Mouse (Mus musculus): ENCODE measurements around the gene Anapc7. TPM values are rescaled to one million over a fixed set of nuclear protein-coding genes. Genes with fewer than 3 reads are reported as not detected.
"Not testable (repeated sequence)": the region's sequence is repeated elsewhere in the genome, so short reads cannot be mapped to it uniquely, and the experiment has no call there.

The Anapc7 gene
- polyA plus RNA-seq, 2 experiments, result 9.0 to 13.2 TPM

DNA sequence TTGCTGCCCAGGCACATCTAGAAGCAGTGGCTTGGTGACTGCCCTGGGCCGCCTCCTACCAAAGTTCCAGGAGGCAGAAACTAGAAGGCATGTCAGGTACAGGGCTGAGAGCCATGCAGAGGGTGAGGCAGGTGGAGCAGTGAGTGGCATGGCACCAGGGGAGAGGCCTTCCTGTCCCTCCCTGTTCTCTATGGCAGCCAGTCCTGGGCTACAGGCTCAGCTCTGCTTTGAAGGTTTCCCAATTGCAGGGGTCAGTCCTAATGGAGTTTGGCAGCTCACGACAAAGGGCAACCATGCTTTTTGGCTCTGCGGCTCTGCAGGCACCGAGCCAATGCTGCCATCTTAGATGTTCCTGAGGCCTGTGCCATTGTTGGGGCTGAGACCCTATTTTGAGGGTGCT, 32.9 kb downstream of the Anapc7 start:
- Histone ChIP-seq H3K27ac (no peak overlapping the region), H3K27me3 (ENCODE audit: control insufficient read depth, insufficient read depth, low read length) (no peaks in the 10 kb centered on the region), H3K4me2 (ENCODE audit: low read depth) (no peak overlapping the region), H3K4me3 (ENCODE audit: insufficient read depth in 1 of 2, low read depth in 2 of 2, low read length in 2 of 2) (no peak overlapping the region), H3K4me1 (replicated peaks; ENCODE audit: control insufficient read depth in 2 of 2, insufficient read depth in 2 of 2, low read length in 1 of 2) (no peaks in the 10 kb centered on the region), H3K9me3 (ENCODE audit: control insufficient read depth, low read length) (no peaks in the 10 kb centered on the region), H3K9ac (replicated peaks) (no peak overlapping the region), H3K36me3 (replicated peaks; ENCODE audit: control insufficient read depth, insufficient read depth, low read depth) (peaks cover 63% of the 10 kb centered on the region)
- ATAC-seq (ENCODE audit: insufficient read depth) (no peak), DNase-seq (ENCODE audit: low read depth in 3 of 3, low spot score in 3 of 3) (no peak)
- TF ChIP-seq CTCF (IDR thresholded peaks at IDR 0.05; ENCODE audit: low read depth), result no peak
- TF ChIP-seq EP300 (IDR thresholded peaks at IDR 0.05; ENCODE audit: low read depth), result no peak
- 88% methylated on average over 4 of the region's 4 CpGs for WGBS (ENCODE audit: insufficient replicate concordance)

DNA sequence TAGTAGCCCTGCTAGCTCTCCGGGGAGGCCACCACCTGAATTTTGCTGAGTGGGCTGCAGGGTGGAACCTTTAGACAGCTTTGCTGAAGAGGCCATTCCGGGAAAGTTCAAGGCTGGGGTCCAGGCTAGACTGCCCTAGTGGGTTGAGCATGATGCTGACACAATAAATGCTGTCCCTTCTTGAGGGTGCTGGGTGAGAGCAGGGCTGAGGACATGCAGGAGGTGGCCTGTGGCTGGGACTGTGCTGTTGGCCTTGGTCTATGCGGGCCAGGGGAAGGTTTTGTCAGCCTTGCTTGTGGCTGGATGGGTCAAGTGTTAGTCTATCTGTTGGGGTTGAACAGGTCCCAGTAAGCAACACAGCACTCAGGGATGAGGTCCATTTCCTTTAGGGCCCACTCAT, 33.4 kb downstream of the Anapc7 start:
- 0 out of 2 replicates have a peak, but pooled peaks have one; percentile 14 for ATAC-seq (ENCODE audit: insufficient read depth)

DNA sequence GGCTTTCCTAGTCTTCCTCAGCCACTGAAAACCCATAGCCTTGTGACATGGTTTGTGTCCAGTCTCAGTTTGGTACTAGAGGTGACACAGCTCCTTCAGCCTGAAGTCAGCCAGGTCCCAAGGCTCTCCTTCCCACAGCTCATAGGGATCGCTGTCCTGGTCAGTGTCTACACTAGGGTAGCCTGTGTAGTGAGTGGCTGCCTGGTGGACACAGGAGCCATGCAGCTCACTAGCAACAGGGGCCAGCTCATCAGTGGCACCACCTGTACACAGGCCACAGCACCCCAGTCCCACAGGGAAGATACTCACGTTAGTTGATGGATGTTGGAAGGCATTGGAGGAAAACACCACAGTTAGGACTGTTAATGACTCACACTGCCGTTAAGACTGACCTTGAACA, 34.1 kb downstream of the Anapc7 start:
- no peak for TF ChIP-seq EP300 (IDR thresholded peaks at IDR 0.05; ENCODE audit: low read depth)
- TF ChIP-seq CTCF (IDR thresholded peaks at IDR 0.05; ENCODE audit: low read depth), result no peak
- H3K4me2 ChIP-seq (ENCODE audit: low read depth), result no peak overlapping the region
- no peak overlapping the region for H3K9ac ChIP-seq (replicated peaks)
- peaks cover 75% of the 10 kb centered on the region for H3K36me3 ChIP-seq (replicated peaks; ENCODE audit: control insufficient read depth, insufficient read depth, low read depth)
- no peak for DNase-seq (ENCODE audit: low read depth in 3 of 3, low spot score in 3 of 3)
- no peak for ATAC-seq (ENCODE audit: insufficient read depth)
- no peak overlapping the region for H3K27ac ChIP-seq
- H3K27me3 ChIP-seq (ENCODE audit: control insufficient read depth, insufficient read depth, low read length), result no peaks in the 10 kb centered on the region
- no peak overlapping the region for H3K4me3 ChIP-seq (ENCODE audit: insufficient read depth in 1 of 2, low read depth in 2 of 2, low read length in 2 of 2)
- 88% methylated on average over 3 of the region's 3 CpGs for WGBS (ENCODE audit: insufficient replicate concordance)
- no peaks in the 10 kb centered on the region for H3K4me1 ChIP-seq (replicated peaks; ENCODE audit: control insufficient read depth in 2 of 2, insufficient read depth in 2 of 2, low read length in 1 of 2)
- H3K9me3 ChIP-seq (ENCODE audit: control insufficient read depth, low read length), result no peaks in the 10 kb centered on the region

More for the DNA sequence above, 33.4 kb downstream of the Anapc7 start:
- no peak overlapping the region for H3K9ac ChIP-seq (replicated peaks)
- no peak overlapping the region for H3K4me3 ChIP-seq (ENCODE audit: insufficient read depth in 1 of 2, low read depth in 2 of 2, low read length in 2 of 2)
- no peak for DNase-seq (ENCODE audit: low read depth in 3 of 3, low spot score in 3 of 3)
- H3K27me3 ChIP-seq (ENCODE audit: control insufficient read depth, insufficient read depth, low read length), result no peaks in the 10 kb centered on the region
- H3K9me3 ChIP-seq (ENCODE audit: control insufficient read depth, low read length), result no peaks in the 10 kb centered on the region
- H3K4me1 ChIP-seq (replicated peaks; ENCODE audit: control insufficient read depth in 2 of 2, insufficient read depth in 2 of 2, low read length in 1 of 2), result no peaks in the 10 kb centered on the region
- peaks cover 68% of the 10 kb centered on the region for H3K36me3 ChIP-seq (replicated peaks; ENCODE audit: control insufficient read depth, insufficient read depth, low read depth)
- TF ChIP-seq EP300 (IDR thresholded peaks at IDR 0.05; ENCODE audit: low read depth), result no peak
- no peak for TF ChIP-seq CTCF (IDR thresholded peaks at IDR 0.05; ENCODE audit: low read depth)
- no peak overlapping the region for H3K4me2 ChIP-seq (ENCODE audit: low read depth)
- no peak overlapping the region for H3K27ac ChIP-seq
- WGBS (ENCODE audit: insufficient replicate concordance), result 89% methylated on average over 3 of the region's 3 CpGs

DNA sequence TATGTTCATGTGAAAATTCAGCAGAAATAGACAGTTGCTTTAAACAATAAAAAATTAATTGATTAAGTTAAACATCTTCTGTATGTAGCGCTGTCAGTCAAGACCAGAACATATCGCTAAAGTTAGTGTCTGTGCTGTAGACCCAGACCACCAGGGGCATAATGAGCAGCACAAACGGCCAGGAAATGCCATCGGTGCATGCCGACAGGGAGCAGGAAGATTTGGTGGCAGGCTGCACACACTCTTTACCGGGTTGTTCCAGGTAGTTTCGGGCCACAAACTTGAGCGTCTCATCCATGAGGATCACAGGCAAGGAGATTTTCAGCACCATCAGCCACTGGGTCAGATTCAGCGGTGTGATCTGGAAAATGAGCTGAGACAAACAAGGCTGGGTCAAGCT, 35.6 kb downstream of the Anapc7 start:
- DNase-seq (ENCODE audit: low read depth in 3 of 3, low spot score in 3 of 3); ATAC-seq (ENCODE audit: insufficient read depth); H3K27ac ChIP-seq; H3K4me2 ChIP-seq (ENCODE audit: low read depth); H3K4me1 ChIP-seq (replicated peaks; ENCODE audit: control insufficient read depth in 2 of 2, insufficient read depth in 2 of 2, low read length in 1 of 2); H3K27me3 ChIP-seq (ENCODE audit: control insufficient read depth, insufficient read depth, low read length); H3K9me3 ChIP-seq (ENCODE audit: control insufficient read depth, low read length); H3K4me3 ChIP-seq (ENCODE audit: insufficient read depth in 1 of 2, low read depth in 2 of 2, low read length in 2 of 2); H3K9ac ChIP-seq (replicated peaks): not testable (repeated sequence)
- WGBS (ENCODE audit: insufficient replicate concordance), result 86% methylated on average over 9 of the region's 9 CpGs
- peaks cover 89% of the 10 kb centered on the region for H3K36me3 ChIP-seq (replicated peaks; ENCODE audit: control insufficient read depth, insufficient read depth, low read depth)

DNA sequence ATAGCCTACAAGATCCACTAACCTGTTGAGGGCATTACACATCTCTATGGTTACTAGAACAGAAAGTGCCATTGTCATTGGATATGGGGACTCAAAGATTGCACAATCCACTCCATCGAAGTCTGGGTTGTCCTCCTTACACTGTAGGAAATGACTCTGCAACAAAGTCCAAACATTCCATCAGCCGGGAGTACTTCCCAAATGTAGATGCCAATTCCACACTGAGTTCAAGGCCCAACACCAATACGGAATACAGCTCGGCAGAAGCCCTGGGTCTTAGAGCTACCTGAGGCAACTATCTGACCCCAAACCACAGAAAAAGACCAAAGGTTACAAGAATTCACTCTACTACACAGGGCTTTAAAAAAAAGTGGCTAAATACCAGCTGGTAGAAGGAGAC, 36.6 kb downstream of the Anapc7 start:
- H3K9ac ChIP-seq (replicated peaks), result no peak overlapping the region
- WGBS (ENCODE audit: insufficient replicate concordance), result 85% methylated on average over 4 of the region's 4 CpGs
- TF ChIP-seq EP300 (IDR thresholded peaks at IDR 0.05; ENCODE audit: low read depth) (no peak), CTCF (IDR thresholded peaks at IDR 0.05; ENCODE audit: low read depth) (no peak)
- DNase-seq (ENCODE audit: low read depth in 3 of 3, low spot score in 3 of 3) (no peak), ATAC-seq (ENCODE audit: insufficient read depth) (no peak)
- peaks cover 97% of the 10 kb centered on the region for H3K36me3 ChIP-seq (replicated peaks; ENCODE audit: control insufficient read depth, insufficient read depth, low read depth)
- H3K4me1 ChIP-seq (replicated peaks; ENCODE audit: control insufficient read depth in 2 of 2, insufficient read depth in 2 of 2, low read length in 1 of 2), result no peaks in the 10 kb centered on the region
- H3K27me3 ChIP-seq (ENCODE audit: control insufficient read depth, insufficient read depth, low read length), result no peaks in the 10 kb centered on the region
- H3K4me2 ChIP-seq (ENCODE audit: low read depth), result no peak overlapping the region
- H3K9me3 ChIP-seq (ENCODE audit: control insufficient read depth, low read length), result no peaks in the 10 kb centered on the region
- H3K4me3 ChIP-seq (ENCODE audit: insufficient read depth in 1 of 2, low read depth in 2 of 2, low read length in 2 of 2), result no peak overlapping the region
- no peak overlapping the region for H3K27ac ChIP-seq
